Mouse (Mus musculus): ENCODE results near the gene H2-M10.2.

DNA sequence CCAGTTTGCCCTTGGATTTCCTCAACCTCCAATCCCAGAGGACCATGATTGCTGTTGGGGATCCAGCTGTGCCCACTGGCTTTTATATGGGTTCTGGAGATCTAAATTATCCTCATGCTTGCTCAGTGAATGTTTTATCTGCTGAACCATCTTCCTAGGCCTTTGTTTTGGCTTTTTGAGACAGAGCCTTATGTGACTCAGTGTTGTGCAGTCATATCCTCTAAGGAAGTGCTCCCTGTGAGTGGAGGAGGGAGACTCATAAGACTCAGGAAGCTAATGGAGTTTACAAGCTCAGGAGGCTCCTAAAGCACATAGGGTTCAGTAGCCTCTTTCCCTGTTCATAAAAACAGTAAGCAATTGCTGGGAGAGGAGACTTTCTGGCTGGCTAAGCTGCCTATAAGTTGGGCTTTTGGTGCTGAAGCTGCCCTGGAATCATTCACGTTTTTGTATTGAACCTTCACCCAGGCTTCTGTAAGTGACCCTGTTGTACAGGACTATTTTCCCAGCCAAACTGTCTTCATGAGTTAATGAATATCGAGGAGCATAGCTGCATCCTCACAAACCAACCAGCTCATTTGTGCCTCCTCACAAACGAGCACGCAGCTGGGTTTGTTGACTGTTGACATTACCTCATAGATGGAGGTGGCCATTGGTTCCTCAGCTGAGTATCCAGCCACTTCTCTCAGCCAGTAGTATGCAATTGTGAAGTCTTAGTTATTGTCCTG is 4.6 kb downstream of the H2-M10.2 start:
- no peak for TF ChIP-seq CTCF (IDR thresholded peaks at IDR 0.05; ENCODE audit: low read depth)
- no peak for TF ChIP-seq EP300 (IDR thresholded peaks at IDR 0.05; ENCODE audit: low read depth)
